Mouse (Mus musculus) lung, postnatal 0 days (tissue): ENCODE results near the gene Fam13a.

Experiments used
- CTCF ChIP-seq: IDR thresholded peaks from 2 replicates; pipeline ENCODE4 v1.5.1; 2016; ENCODE audit warnings: antibody characterized with exemption, mild to moderate bottlenecking
- EP300 ChIP-seq: IDR thresholded peaks from 2 replicates; pipeline ENCODE4 v1.6.1; 2016; ENCODE audit warnings: antibody characterized with exemption, mild to moderate bottlenecking, control low read depth

DNA sequence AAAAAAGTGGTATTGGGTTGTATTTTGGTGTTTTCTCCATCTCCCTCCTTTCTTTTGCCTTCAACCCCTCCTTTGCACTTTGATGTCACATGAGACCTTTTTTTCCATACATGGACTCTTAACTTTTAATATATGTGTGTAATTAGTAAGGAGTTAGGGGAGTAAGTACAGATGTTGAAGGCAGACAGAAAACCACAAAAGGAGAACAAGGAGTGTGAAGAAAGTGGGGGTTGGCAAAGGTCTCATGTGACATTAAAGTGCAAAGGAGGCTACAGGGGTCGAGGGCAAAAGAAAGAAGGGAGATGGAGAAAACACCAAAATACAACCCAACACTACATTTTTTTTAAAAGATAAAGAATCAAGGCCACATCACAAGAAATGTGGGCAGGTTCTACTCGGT is 49.1 kb downstream of the Fam13a start:
- TF ChIP-seq CTCF (no peak), EP300 (no peak)
